Mouse (Mus musculus) stomach, postnatal 0 days (tissue): ENCODE results near the gene Hadhb. TPM values are rescaled to one million over a fixed set of nuclear protein-coding genes. Genes with fewer than 3 reads are reported as not detected.

Source experiments
- ATAC-seq: fragments of 200-750 bp; cut with Nextera tagmentation; 2 replicates; pipeline ENCODE4 v1.8.0; 2017; ENCODE audit not compliant: low FRiP score, low TSS enrichment
- DNase-seq: peaks from one replicate; pipeline ENCODE4 v3.0.0-alpha.2; 2016; ENCODE audit warnings: low spot score
- H3K27ac ChIP-seq: fragments of 300-500 bp; sonication (generic); replicated peaks from 2 replicates; pipeline ENCODE4 v1.5.1; 2014; ENCODE audit warnings: mild to moderate bottlenecking, control low read depth
- H3K27me3 ChIP-seq: fragments of 300-500 bp; sonication (generic); 2 replicates; pipeline ENCODE4 v1.6.1; 2014; ENCODE audit warnings: low read length; ENCODE audit not compliant: control insufficient read depth, insufficient read depth
- H3K36me3 ChIP-seq: fragments of 300-500 bp; sonication (generic); 2 replicates; pipeline ENCODE4 v1.6.1; 2014; ENCODE audit warnings: low read length, mixed read lengths; ENCODE audit not compliant: control insufficient read depth, insufficient read depth
- H3K4me1 ChIP-seq: fragments of 300-500 bp; sonication (generic); replicated peaks from 2 replicates; pipeline ENCODE4 v1.6.1; 2014; ENCODE audit warnings: antibody characterized with exemption; ENCODE audit not compliant: control insufficient read depth, insufficient read depth
- H3K4me2 ChIP-seq: fragments of 300-500 bp; sonication (generic); replicated peaks from 2 replicates; pipeline ENCODE4 v1.6.1; 2014; ENCODE audit warnings: low read depth, mild to moderate bottlenecking, control low read depth, moderate library complexity
- H3K4me3 ChIP-seq: fragments of 300-500 bp; sonication (generic); 2 replicates; pipeline ENCODE4 v1.5.1; 2014; ENCODE audit warnings: low read depth, low read length, control low read depth
- H3K9ac ChIP-seq: fragments of 300-500 bp; sonication (generic); 2 replicates; pipeline ENCODE4 v1.6.1; 2014; ENCODE audit warnings: mild to moderate bottlenecking, low read length, control low read depth, mixed read lengths
- H3K9me3 ChIP-seq: fragments of 300-500 bp; sonication (generic); 2 replicates; pipeline ENCODE4 v1.6.1; 2016; ENCODE audit warnings: low read length; ENCODE audit not compliant: control insufficient read depth
- CTCF ChIP-seq: IDR thresholded peaks from 2 replicates; pipeline ENCODE4 v1.5.1; 2016; ENCODE audit warnings: antibody characterized with exemption, low read depth, mild to moderate bottlenecking, moderate library complexity
- EP300 ChIP-seq: optimal IDR thresholded peaks from 2 replicates; pipeline ENCODE3; 2016; ENCODE audit warnings: antibody characterized with exemption
- WGBS: fragments of 180-500 bp; shearing (Covaris S2); extraction: QIAGEN DNeasy Blood & Tissue Kit; methylation state at CpG from one replicate; pipeline ENCODE4 v1.1.7; 2014; 5-methylcytosine and 5-hydroxymethylcytosine counted together
- polyA plus RNA-seq: library from polyadenylated mRNA; unstranded; fragments of >200 nt; fragmentation: Nextera tagmentation; extraction: Ambion mirVana; gene quantifications from 2 replicates; pipeline ENCODE4 v1.2.1, GENCODE M21; 2015

Gene Hadhb
- polyA plus RNA-seq, 1 experiment from 2014 or later = 350 TPM

- Histone ChIP-seq H3K27me3 (peaks cover 8% of the 10 kb centered on the region; the same call in 1 of the 2 replicates), H3K4me1 (peaks cover 5% of the 10 kb centered on the region), H3K27ac (no peak overlapping the region), H3K4me2 (no peak overlapping the region), H3K36me3 (no peaks in the 10 kb centered on the region), H3K4me3 (no peak overlapping the region), H3K9ac (no peak overlapping the region), H3K9me3 (no peaks in the 10 kb centered on the region)
- TF ChIP-seq EP300 (no peak), CTCF (no peak)
- DNase-seq (no peak), ATAC-seq (no peak)
- 89% methylated on average over 6 of the region's 6 CpGs for WGBS
Observed at GRCm38 (mm10) chr5:30108233-30108632, 46.8 kb upstream of the Hadhb start.

GRCm38 (mm10) chr5:30109899-30110298, 45.1 kb upstream of the Hadhb start:
- H3K4me2 ChIP-seq = no peak overlapping the region
- no peak for TF ChIP-seq EP300
- TF ChIP-seq CTCF = no peak

GRCm38 (mm10) chr5:30110371-30111060, 44.5 kb upstream of the Hadhb start:
- Histone ChIP-seq H3K36me3 (no peaks in the 10 kb centered on the region), H3K9me3 (no peaks in the 10 kb centered on the region), H3K27ac (no peak overlapping the region), H3K27me3 (peaks cover 9% of the 10 kb centered on the region), H3K4me2 (peak overlapping the region; percentile 34), H3K4me1 (no peaks in the 10 kb centered on the region), H3K4me3 (no peak overlapping the region; the same call in 1 of the 2 replicates), H3K9ac (no peak overlapping the region)
- DNase-seq (no peak), ATAC-seq (no peak)
- WGBS = 30% methylated on average over 21 of the region's 22 CpGs
- TF ChIP-seq CTCF (no peak), EP300 (no peak)

More at GRCm38 (mm10) chr5:30109899-30110298, 45.1 kb upstream of the Hadhb start:
- Histone ChIP-seq H3K36me3 (no peaks in the 10 kb centered on the region), H3K4me1 (peaks cover 3% of the 10 kb centered on the region), H3K9ac (no peak overlapping the region), H3K27me3 (peaks cover 11% of the 10 kb centered on the region), H3K9me3 (no peaks in the 10 kb centered on the region), H3K27ac (no peak overlapping the region), H3K4me3 (no peak overlapping the region)
- ATAC-seq (no peak), DNase-seq (no peak)
- WGBS = 83% methylated on average over 2 of the region's 2 CpGs

GRCm38 (mm10) chr5:30111126-30111525, 43.9 kb upstream of the Hadhb start:
- DNase-seq = no peak
- H3K9ac ChIP-seq = no peak overlapping the region

GRCm38 (mm10) chr5:30111771-30112170, 43.3 kb upstream of the Hadhb start:
- DNase-seq = no peak
- H3K27ac ChIP-seq = no peak overlapping the region
- ATAC-seq = no peak
- no peaks in the 10 kb centered on the region for H3K4me1 ChIP-seq
- H3K9ac ChIP-seq = no peak overlapping the region
- no peak overlapping the region for H3K4me2 ChIP-seq
- H3K9me3 ChIP-seq = no peaks in the 10 kb centered on the region
- TF ChIP-seq CTCF = no peak; the same call in 1 of the 2 replicates
- TF ChIP-seq EP300 = no peak
- H3K36me3 ChIP-seq = no peaks in the 10 kb centered on the region
- no peak overlapping the region for H3K4me3 ChIP-seq
- WGBS = 61% methylated on average over 3 of the region's 3 CpGs
- H3K27me3 ChIP-seq = peaks cover 8% of the 10 kb centered on the region

More at GRCm38 (mm10) chr5:30111126-30111525, 43.9 kb upstream of the Hadhb start:
- no peaks in the 10 kb centered on the region for H3K4me1 ChIP-seq
- ATAC-seq = no peak
- peak overlapping the region; percentile 34 for H3K4me2 ChIP-seq
- no peaks in the 10 kb centered on the region for H3K36me3 ChIP-seq
- H3K27ac ChIP-seq = no peak overlapping the region
- 8% methylated on average over 17 of the region's 18 CpGs for WGBS
- peak; percentile 58 for TF ChIP-seq CTCF
- no peak for TF ChIP-seq EP300
- peaks cover 9% of the 10 kb centered on the region for H3K27me3 ChIP-seq
- H3K4me3 ChIP-seq = peak overlapping the region; percentile 2; the same call in 1 of the 2 replicates
- H3K9me3 ChIP-seq = no peaks in the 10 kb centered on the region

- Histone ChIP-seq H3K4me1 (no peaks in the 10 kb centered on the region), H3K27ac (no peak overlapping the region), H3K4me3 (no peak overlapping the region), H3K9me3 (no peaks in the 10 kb centered on the region), H3K9ac (no peak overlapping the region), H3K4me2 (no peak overlapping the region), H3K36me3 (no peaks in the 10 kb centered on the region), H3K27me3 (peaks cover 8% of the 10 kb centered on the region)
- 65% methylated on average over 3 of the region's 3 CpGs for WGBS
- DNase-seq (no peak), ATAC-seq (no peak)
- TF ChIP-seq CTCF (peak; percentile 46), EP300 (no peak)
Observed at GRCm38 (mm10) chr5:30112533-30113068, 42.4 kb upstream of the Hadhb start.
